Mouse (Mus musculus) forebrain, embryonic 11.5 days (tissue): Measurements from ENCODE around the gene AC131692.1. TPM values are rescaled to one million over a fixed set of nuclear protein-coding genes. Genes with fewer than 3 reads are reported as not detected.

Experiments
- ATAC-seq: fragments of 200-750 bp; cut with Nextera tagmentation; replicated peaks from 2 replicates; pipeline ENCODE4 v1.8.0; 2017; ENCODE audit warnings: moderate TSS enrichment; ENCODE audit not compliant: low FRiP score
- DNase-seq: peaks from one replicate; pipeline ENCODE4 v3.0.0-alpha.2; 2017; ENCODE audit warnings: low spot score
- H3K27ac ChIP-seq: fragments of 300-500 bp; sonication (generic); 2 replicates; pipeline ENCODE4 v1.5.1; 2014; ENCODE audit warnings: low read depth, low read length
- H3K27me3 ChIP-seq: fragments of 300-500 bp; sonication (generic); 2 replicates; pipeline ENCODE4 v1.6.1; 2014; ENCODE audit warnings: mild to moderate bottlenecking, low read length, mixed read lengths; ENCODE audit not compliant: control insufficient read depth, insufficient read depth
- H3K36me3 ChIP-seq: fragments of 300-500 bp; sonication (generic); 2 replicates; pipeline ENCODE4 v1.6.1; 2014; ENCODE audit warnings: mild to moderate bottlenecking, low read length, moderate library complexity, mixed read lengths; ENCODE audit not compliant: control insufficient read depth, insufficient read depth
- H3K4me1 ChIP-seq: fragments of 300-500 bp; sonication (generic); replicated peaks from 2 replicates; pipeline ENCODE4 v1.6.1; 2014; ENCODE audit warnings: low read length, mixed read lengths; ENCODE audit not compliant: control insufficient read depth, insufficient read depth
- H3K4me2 ChIP-seq: fragments of 300-500 bp; sonication (generic); 2 replicates; pipeline ENCODE4 v1.6.1; 2014; ENCODE audit warnings: low read depth, mild to moderate bottlenecking, low read length, moderate library complexity, mixed read lengths; ENCODE audit not compliant: severe bottlenecking
- H3K4me3 ChIP-seq: fragments of 300-500 bp; sonication (generic); 2 replicates; pipeline ENCODE4 v1.5.1; 2014; ENCODE audit warnings: low read depth, low read length
- H3K9ac ChIP-seq: fragments of 300-500 bp; sonication (generic); 2 replicates; pipeline ENCODE4 v1.6.1; 2014; ENCODE audit warnings: low read length
- H3K9me3 ChIP-seq: fragments of 300-500 bp; sonication (generic); 2 replicates; pipeline ENCODE4 v1.6.1; 2016; ENCODE audit warnings: low read length, mixed read lengths; ENCODE audit not compliant: control insufficient read depth
- WGBS: fragments of 180-500 bp; shearing (Covaris S2); extraction: QIAGEN DNeasy Blood & Tissue Kit; methylation state at CpG from one replicate; pipeline ENCODE4 v1.1.7; 2014; 5-methylcytosine and 5-hydroxymethylcytosine counted together
- polyA plus RNA-seq: library from polyadenylated mRNA; unstranded; fragments of >200 nt; fragmentation: Nextera tagmentation; extraction: Ambion mirVana; gene quantifications from 2 replicates; pipeline ENCODE4 v1.2.1, GENCODE M21; 2014

The AC131692.1 gene
- 0.90 and 1.3 TPM in 2 replicates for polyA plus RNA-seq

GRCm38 (mm10) chr19:6094119-6094518 lies at the start of gene AC131692.1:
AC131692.1 (plus strand) TSS chr19:6094419.
- Histone ChIP-seq H3K4me2 (no peak within 1 kb of the TSS), H3K27me3 (no peaks in the 10 kb centered on the region), H3K4me1 (no peaks in the 10 kb centered on the region), H3K9me3 (no peaks in the 10 kb centered on the region), H3K9ac (no peak within 1 kb of the TSS), H3K36me3 (peaks cover 9% of the 10 kb centered on the region), H3K27ac (no peak within 1 kb of the TSS), H3K4me3 (no peak within 1 kb of the TSS)
- ATAC-seq (no peak), DNase-seq (no peak)
- 86% methylated on average over 7 of the region's 7 CpGs for WGBS

- H3K9ac ChIP-seq, result peak overlapping the region; percentile 96
- H3K36me3 ChIP-seq, result peaks cover 12% of the 10 kb centered on the region; the same call in 1 of the 2 replicates
- H3K27ac ChIP-seq, result peak overlapping the region; percentile 98
- no peak for DNase-seq
- H3K4me1 ChIP-seq, result peaks cover 12% of the 10 kb centered on the region
- WGBS, result 24% methylated on average over 20 of the region's 20 CpGs
- ATAC-seq, result peak; percentile 49
- no peaks in the 10 kb centered on the region for H3K9me3 ChIP-seq
- peak overlapping the region; percentile 95 for H3K4me2 ChIP-seq
- peak overlapping the region; percentile 88 for H3K4me3 ChIP-seq
- H3K27me3 ChIP-seq, result no peaks in the 10 kb centered on the region
These were observed 48.6 kb upstream of the AC131692.1 start for GRCm38 (mm10) chr19:6045366-6046293.

GRCm38 (mm10) chr19:6046294-6047153 lies 47.7 kb upstream of the AC131692.1 start, which contains the start of gene Syvn1:
Syvn1 (plus strand) TSS chr19:6046576.
- H3K27me3 ChIP-seq, result no peaks in the 10 kb centered on the region
- peak within 1 kb of the TSS; percentile 88 for H3K4me3 ChIP-seq
- peaks cover 12% of the 10 kb centered on the region for H3K4me1 ChIP-seq
- peak; percentile 94 for DNase-seq
- ATAC-seq, result peak; percentile 92
- peak within 1 kb of the TSS; percentile 95 for H3K4me2 ChIP-seq
- under 1% methylated on average over 65 of the region's 65 CpGs for WGBS
- peaks cover 17% of the 10 kb centered on the region for H3K36me3 ChIP-seq
- peak within 1 kb of the TSS; percentile 96 for H3K9ac ChIP-seq
- peak within 1 kb of the TSS; percentile 98 for H3K27ac ChIP-seq
- H3K9me3 ChIP-seq, result no peaks in the 10 kb centered on the region

GRCm38 (mm10) chr19:6047154-6047898 lies 46.9 kb upstream of the AC131692.1 start:
- DNase-seq, result no peak
- peak overlapping the region; percentile 96 for H3K9ac ChIP-seq
- peak; percentile 10 for ATAC-seq

GRCm38 (mm10) chr19:6047899-6048166 lies 46.4 kb upstream of the AC131692.1 start:
- H3K27ac ChIP-seq, result no peak overlapping the region
- ATAC-seq, result no peak
- H3K4me3 ChIP-seq, result peak overlapping the region; percentile 88
- no peaks in the 10 kb centered on the region for H3K9me3 ChIP-seq
- 89% methylated on average over 8 of the region's 8 CpGs for WGBS
- H3K36me3 ChIP-seq, result peaks cover 21% of the 10 kb centered on the region
- H3K9ac ChIP-seq, result peak overlapping the region; percentile 96
- no peak for DNase-seq
- peak overlapping the region; percentile 95 for H3K4me2 ChIP-seq
- H3K4me1 ChIP-seq, result peaks cover 12% of the 10 kb centered on the region
- no peaks in the 10 kb centered on the region for H3K27me3 ChIP-seq

More at GRCm38 (mm10) chr19:6047154-6047898, 46.9 kb upstream of the AC131692.1 start:
- Histone ChIP-seq H3K4me2 (peak overlapping the region; percentile 95), H3K27me3 (no peaks in the 10 kb centered on the region), H3K27ac (peak overlapping the region; percentile 98), H3K36me3 (peaks cover 18% of the 10 kb centered on the region), H3K4me3 (peak overlapping the region; percentile 88), H3K4me1 (peaks cover 12% of the 10 kb centered on the region), H3K9me3 (no peaks in the 10 kb centered on the region)
- 3% methylated on average over 44 of the region's 44 CpGs for WGBS

- WGBS, result 85% methylated on average over 11 of the region's 11 CpGs
- H3K9ac ChIP-seq, result no peak overlapping the region; the same call in 1 of the 2 replicates
- no peak overlapping the region for H3K27ac ChIP-seq
- H3K27me3 ChIP-seq, result no peaks in the 10 kb centered on the region
- H3K4me1 ChIP-seq, result peaks cover 12% of the 10 kb centered on the region
- no peak overlapping the region for H3K4me2 ChIP-seq
- no peak for ATAC-seq
- H3K36me3 ChIP-seq, result peaks cover 28% of the 10 kb centered on the region
- no peaks in the 10 kb centered on the region for H3K9me3 ChIP-seq
- no peak overlapping the region for H3K4me3 ChIP-seq
- DNase-seq, result no peak
These were observed 45.4 kb upstream of the AC131692.1 start for GRCm38 (mm10) chr19:6048681-6049410.

- no peaks in the 10 kb centered on the region for H3K9me3 ChIP-seq
- H3K27ac ChIP-seq, result no peak overlapping the region
- no peak overlapping the region for H3K4me3 ChIP-seq
- DNase-seq (peak; percentile 43), ATAC-seq (no peak)
- no peaks in the 10 kb centered on the region for H3K27me3 ChIP-seq
- H3K9ac ChIP-seq, result no peak overlapping the region
- no peak overlapping the region for H3K4me2 ChIP-seq
- peaks cover 34% of the 10 kb centered on the region for H3K36me3 ChIP-seq
- WGBS, result 84% methylated on average over 7 of the region's 7 CpGs
- peaks cover 12% of the 10 kb centered on the region for H3K4me1 ChIP-seq
These were observed 41.7 kb upstream of the AC131692.1 start for GRCm38 (mm10) chr19:6052516-6052915.
